Mouse (Mus musculus): ENCODE measurements around the gene Nf1.

Nf1 gene

DNA sequence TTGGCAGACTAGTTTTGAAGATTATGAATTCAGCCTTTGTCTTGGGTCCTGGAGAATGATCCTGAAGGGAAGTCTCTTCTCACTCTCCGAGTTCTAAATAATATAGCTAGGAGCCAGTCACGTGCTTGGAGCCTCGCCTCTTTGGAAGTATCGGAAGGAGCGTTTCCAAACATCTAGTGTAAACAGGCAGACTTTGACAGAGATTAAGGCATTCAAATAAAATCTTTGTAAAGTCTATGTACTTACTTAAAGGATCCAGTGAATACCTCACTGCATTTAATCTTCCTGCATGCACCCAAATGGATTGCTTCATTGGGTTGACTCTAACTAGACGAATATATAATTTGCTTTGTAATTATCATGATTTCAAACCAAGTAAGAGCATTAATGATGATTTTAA lies 143.9 kb downstream of the Nf1 start:
- no peak for DNase-seq

DNA sequence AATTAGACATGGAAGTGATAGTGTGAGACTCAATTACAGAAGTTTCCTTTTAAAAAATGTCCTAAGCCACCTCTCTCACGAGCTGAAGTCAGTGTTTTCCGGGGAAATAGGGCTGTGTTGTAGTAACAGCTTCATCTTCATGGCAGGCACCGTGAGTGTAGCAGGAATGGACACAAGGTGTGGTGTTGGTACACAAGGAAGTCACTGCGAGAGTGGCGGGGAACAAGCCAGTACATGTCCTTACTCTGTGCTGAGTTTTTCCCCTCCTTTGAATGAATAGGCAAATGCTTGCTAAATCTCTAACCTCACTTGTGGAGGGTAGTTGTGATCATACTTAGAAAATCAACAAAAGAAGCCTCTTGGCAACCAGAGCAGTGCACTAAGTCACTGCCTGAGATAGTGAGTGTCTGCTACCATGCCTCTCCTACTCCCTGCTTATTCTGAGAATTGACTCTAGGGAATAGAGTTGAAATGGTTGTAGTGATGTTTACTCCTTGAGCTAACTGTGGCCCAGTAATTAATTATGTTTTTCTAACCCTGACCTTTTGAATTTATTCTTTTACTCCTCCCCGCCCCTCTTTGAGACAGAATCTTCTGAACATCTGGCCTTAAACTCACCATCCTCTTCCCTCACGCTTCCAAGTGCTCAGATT lies 144.5 kb downstream of the Nf1 start:
- no peak for DNase-seq

DNA sequence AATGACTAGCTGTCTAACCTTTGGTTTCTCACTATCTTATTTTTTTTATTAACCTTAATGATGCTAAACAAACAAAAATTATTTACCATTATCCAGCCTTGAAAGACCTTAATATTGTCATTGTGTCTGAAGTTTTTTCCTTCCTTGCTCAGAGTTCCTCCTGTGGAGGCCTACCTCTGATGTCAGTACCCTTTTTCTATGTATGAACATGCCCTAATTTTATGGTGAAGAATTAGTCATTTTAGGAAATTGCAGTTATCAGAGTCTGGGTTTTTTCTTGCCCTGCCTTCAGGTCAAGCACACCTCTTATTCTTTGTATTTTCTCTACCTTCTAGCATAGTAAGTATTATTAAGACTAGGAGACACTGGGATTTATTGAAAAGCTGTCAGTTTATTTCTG lies 145.2 kb downstream of the Nf1 start:
- no peak for DNase-seq

DNA sequence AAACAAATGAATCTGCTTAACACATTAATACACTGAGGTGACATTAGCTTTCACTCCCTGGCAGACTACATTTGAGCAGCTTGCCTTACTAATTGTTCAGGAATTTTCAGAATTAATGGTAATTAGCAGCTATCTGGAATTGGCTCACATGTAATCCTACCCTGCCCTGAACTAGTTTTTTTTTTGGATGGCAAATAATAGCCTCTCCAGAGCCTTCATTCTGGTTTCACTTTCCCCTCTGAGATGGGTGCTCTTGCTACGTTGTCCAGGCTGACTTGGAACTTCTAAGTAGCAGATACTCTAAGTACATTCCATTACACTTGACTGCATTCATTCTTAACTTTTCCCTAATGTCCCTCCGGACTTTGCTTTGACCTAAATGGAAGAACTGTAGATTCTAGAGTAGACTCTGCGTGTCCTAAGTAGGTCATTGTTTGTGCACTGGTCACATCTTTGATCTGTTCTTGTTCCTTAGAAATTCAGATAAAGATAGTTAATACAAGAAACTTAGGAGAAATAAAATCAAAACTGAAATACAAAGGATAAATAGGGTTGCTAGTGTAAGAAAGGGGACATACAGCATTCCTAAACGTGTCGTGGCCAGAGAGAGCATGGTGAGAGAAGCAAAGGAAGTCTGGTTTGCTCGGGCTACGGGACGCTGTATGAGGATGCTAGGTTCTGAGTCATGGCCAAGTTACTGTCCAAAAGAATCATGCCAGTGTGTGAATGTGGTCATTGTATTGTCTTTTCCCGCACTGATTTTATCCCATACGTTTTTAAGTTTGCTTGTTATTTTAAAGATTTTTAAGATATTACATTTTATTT lies 155.7 kb downstream of the Nf1 start:
- no peak for DNase-seq

DNA sequence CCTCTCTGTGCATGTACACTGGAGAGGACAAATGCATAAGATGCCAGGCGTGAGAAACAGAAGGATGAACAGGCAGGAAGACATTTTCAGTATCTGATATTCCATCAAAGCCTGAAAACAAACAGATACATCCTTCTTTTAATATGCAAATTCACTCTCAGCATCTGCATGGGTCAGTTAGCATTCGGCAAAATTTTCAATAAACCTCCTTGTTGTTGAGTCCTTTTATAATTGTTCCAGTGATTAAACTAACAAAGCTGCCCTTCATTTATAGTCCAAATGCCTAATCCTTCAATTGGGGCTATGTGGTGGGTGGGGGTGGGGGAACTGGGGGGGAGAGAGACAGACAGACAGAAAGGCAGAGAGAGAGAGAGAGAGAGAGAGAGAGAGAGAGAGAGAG lies 163.4 kb downstream of the Nf1 start:
- no peak for DNase-seq

DNA sequence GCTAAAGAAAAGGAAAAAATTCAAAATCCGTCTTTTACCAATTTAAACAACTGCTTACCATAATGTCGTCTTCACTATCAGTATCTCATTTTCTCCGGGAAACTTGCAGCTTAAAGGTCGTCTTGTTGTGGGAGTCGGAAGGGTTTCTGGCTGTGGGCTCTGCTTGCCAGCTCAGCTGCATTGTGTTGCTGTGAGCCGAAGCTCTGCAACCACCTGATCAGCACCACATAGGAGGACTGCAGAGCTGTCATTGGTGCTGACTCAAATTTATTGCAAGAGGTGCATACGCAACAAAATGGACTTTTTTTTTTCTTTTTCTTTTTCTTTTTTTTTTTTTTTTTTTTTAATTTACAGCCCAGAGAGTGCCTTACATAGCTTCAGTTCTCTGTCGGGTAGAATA lies 164.4 kb downstream of the Nf1 start, which contains the start of gene Omg:
Gene Omg (minus strand): TSS at position 240 of the 400 bp plus-strand sequence.
- no peak for DNase-seq

DNA sequence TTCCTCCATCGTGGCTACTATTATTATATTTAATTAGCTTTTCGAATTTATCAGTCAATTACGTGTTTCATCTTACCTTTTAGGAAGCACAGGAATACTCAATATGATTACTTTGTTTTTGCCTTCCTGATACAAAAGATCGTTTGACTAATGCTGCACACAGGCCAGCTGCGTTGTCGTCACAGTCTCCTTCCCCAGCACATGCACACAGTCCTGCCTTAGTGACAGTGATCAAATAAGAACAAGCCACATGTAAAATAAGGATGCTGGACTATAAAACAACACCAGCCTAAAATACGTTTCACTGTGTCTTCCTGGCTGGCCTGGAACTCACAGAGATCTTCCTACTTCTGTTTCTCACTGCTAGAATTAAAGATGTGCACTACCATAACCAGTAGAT lies 165.0 kb downstream of the Nf1 start:
- no peak for DNase-seq

DNA sequence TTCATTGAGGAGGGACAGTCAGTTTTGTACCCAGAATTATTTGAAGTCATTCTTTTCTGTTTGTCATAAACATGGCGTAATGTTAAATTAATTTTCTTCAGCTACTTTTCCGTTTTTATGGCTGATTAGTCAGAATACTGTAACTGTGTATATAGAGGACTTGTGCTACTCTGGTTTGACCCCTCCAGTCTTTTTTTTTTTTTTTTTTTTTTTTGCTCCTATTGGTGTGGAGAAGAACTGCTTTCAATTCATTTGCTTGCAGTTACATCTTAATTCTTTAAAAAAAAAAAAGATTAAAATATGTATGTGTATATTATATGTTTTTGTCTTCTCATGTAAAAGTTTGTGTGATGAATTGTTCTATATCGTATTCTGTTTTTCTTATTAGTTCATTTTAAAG lies 172.5 kb downstream of the Nf1 start:
- no peak for DNase-seq

DNA sequence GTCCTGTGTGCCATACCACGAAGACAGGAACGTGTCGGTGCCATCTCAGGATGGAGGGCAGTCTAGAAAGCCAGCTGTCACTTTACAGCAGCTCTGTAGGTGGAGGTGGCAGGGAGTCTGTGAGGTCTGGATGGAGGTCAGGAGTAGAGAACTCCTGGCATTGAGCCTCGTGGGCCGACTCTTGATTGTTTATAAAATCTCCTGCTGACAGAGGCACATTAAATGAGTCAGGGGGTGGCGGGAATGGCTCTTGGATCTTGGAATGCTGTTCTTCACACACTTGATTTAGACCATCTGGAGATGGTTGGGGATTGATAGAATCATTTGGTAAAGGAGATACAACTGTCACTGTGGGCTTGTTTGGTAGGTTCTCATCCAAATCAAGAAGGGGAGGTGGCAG lies 175.8 kb downstream of the Nf1 start:
- DNase-seq, result no peak

DNA sequence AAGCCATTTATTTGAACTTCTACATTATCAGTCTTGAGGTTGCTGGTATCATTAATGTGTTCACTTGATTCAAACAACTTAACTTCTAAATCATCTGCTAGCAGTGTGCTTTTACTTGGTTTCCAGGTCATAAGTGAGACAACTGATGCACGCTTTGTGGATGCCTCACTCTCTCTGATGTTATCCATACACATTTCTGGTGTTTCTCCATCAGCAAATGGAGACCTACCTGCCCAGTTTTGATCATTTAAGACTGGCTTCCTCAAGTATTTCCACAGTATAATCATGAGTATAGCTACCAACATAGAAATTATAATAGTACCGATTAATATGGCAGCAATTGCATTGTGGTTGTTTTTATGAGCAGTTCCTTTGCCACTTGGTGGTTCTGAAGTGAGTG lies 176.3 kb downstream of the Nf1 start:
- no peak for DNase-seq

DNA sequence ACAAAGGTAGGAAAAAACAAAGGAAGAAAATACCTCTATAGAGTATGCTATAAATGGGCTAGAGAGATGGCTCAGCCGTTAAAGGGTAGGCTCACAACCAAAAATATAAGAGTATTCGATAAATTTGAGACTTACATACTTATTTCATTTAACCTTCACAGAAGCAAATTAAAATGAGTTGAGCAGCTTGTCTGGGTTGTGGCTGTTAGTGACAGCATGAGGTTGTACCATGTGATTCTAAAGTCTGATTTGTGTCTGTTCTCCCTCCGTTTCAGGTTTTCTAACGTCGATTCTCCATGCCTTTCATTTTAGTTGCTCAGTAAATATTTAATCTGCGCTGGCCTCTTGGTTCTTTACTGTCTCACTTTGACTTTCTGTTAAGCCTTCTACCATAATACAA lies 179.8 kb downstream of the Nf1 start:
- no peak for DNase-seq

DNA sequence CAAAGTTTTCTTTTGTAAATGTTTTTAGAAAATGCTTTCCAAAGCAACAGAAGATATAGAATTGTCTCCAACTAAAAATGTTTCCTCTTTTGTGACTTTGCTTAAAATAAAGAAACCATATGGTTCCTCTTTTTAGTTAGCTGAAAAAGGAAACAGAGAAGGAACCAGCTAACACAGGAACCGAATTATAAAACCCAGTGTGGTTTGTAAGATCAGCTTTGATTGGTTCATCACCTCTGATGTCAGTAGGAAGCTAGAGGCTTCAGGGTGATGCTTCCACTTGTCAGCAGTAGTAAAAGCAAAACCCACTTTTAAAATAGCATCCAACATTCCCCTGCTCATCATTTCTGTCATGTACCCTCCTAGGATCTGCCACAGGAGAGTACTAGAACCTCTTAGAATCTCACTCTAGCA lies 180.4 kb downstream of the Nf1 start:
- peak; percentile 42 for DNase-seq

DNA sequence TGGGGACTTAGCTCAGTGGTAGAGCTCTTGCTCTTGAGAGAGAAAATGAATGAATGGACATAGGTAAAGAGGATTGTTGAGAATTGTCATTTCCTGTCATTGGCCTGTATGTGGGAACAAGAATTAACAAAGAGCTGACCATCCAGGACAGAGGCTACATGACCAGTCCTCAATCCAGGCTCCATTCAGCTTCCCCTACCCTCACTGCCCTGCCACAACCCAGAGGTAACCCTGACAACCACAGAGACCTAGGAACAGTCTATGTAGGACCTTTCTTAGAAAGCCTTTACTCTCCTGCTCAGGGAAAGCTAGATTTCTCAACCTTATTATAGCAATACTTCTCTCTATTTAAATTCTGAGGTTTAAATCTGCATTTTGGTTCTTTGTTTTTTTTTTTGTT lies 181.3 kb downstream of the Nf1 start:
- DNase-seq, result no peak

DNA sequence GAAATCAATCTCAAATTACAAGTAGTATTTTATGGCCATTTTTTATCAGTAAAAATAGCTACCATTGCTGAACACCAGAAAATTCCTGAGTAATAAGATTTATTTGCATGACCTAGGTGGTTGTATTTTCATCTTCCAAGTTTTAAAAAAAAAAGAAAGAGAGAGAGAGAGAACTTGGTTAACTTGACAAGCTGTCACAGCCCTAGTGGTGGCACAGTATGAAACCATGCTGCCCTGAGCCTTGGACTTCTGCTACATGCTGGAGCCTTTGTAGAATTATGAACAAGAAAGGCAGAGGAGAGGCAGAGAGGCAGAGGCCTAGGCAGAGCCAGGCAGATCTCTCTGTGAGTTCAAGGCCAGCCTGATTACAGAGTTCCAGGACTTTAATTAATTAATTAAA lies 182.4 kb downstream of the Nf1 start:
- peak; percentile 34 for DNase-seq

DNA sequence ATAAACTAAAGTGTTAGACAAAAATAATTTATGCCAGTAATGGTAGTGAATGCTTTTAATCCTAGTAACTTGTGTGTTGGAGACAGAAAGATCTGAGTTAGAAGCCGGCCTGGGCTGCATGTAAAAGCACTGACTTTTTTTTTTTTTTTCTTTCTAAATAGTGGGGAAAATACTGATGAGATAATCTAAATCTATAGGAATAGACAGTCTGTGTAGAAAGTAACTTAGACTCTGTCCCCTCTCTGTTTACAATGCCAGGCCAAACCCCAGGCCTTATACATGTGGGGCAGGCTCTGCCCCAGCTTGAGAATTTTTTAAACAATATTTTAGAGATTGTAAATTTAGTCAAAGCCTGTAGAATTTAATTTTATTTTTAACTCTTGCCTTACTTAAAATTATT lies 183.5 kb downstream of the Nf1 start:
- no peak for DNase-seq

DNA sequence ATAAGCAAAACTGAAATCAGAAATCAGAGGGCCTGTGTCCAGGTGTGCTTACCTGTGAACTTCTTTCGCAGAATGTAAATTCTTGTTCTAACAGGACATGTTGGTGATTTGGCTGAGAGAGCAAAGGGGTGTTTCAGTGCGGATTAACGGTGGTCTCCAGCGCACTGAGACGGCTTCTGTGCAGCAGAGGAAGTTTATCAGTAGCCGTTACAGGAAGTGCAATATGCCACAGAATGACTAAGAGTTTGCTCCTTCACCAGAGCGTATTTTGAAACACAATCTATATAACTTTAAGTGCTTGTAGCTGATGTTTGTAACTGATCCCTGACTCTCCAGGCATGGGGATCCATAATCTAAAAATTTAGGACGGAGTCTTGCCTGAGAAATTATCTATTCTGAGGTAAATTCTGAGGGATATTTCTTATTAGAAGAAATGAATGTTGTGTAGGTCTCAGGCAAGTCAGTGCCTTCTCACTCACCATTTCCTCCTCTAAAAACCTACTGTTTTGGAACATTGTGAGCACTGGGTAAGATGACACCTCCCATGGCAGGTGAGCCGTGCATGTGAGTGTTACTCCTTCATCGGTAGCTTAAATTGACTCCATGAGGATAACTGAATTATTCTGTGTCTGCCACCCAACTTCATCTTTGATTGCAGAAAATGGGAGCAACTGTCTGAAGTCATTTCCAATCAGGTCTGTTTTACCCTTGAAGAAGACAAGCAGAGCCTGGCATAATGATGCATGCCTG lies 184.2 kb downstream of the Nf1 start, which contains the start of gene Evi2b:
Gene Evi2b (minus strand): TSS at position 203 of the 750 bp plus-strand sequence.
- DNase-seq, result peak; percentile 70

DNA sequence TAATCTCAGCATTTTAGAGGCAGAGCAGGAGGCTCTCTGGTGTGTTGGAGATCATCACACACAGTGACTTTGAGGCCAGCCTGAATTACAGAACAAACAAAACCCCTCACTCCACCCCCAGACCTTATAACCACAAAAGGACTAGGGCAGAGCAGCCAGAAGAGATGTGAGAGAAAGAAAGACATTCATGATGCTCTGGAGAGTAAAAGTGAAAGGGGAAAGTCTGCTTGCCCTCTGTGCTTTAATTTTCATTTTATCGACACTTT lies 184.8 kb downstream of the Nf1 start:
- DNase-seq, result no peak

DNA sequence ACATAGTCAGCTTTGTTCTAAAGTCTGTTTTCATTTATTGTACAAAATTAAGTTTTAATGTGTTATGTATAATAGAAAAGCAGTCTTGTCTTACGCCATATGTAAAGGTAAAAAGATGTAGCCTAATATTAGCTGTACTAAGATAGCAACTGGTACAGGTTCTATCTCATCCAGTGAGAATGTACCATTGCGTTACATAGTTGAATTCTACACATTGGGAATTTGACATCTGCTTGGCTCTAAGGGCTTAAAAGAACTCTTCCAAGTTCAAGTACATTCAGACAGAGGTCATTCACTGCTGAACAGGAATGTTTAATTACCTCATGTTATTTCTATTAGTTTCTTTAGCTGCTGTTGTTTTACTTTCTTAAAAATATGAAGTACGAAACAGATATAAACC lies 187.1 kb downstream of the Nf1 start:
- no peak for DNase-seq

DNA sequence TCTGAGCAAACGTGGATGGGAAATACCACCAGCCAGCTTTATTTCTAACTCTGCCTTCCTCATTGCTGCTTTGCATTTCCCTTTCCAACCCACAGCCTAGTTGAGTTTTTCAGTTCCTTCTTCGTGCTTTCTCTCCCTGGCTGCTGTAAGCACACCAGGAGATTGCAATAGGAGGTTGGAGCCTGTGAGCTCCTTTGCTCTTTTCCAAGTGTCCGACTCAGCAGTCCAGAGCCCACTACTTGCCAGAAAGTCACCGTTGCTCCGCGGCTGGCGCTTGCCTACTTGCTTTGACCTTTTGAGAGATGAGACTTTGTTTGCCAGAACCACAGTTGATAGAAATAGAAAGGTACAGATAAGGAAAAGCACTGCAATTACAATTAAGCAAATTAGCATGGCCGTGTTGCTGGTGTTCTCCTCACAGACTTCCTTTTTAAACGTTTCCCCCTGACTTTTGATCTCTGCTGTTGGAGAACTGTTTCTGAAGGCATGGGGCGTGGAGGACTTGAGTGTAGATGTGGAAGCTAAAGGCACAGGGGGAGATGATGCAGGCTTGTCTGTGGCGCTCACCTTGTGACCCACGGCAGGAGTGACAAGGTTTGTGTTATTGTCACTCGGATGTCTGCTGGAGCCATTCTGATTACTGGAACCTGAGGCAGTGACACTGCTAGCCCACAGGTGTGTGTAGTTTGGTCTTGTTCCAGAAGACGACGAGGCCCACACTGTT lies 187.7 kb downstream of the Nf1 start:
- DNase-seq, result peak; percentile 16

DNA sequence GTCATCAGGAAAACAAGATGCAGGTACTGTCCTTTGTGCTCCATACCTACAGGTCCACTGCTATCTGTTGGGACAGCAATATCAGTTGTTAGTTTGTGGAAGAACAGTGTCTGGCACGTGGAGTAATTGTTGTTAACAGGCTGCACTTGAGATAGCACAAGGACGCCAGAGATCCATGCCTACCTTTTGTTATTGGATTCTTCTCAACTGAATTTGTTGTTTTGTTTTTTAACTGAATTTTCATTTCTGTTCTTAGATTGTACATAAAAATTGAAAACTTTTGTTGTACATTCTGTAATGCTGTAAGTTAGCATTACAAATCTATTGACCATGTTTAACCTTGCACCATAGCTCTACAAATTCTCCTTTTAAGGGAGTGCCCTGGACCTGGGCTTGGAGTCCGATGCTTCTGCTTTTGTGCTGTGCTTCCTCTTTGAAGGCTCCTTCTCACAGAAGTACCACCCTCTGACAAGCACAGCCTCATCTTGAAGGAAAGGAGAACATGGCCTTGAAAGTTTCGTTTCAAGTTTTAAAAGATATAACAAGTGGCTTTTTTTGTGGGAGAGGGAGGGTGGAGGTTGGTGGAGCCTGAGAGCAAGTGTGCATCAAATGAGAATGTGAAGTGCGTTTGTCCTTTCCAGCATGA lies 188.4 kb downstream of the Nf1 start:
- DNase-seq, result peak; percentile 26

DNA sequence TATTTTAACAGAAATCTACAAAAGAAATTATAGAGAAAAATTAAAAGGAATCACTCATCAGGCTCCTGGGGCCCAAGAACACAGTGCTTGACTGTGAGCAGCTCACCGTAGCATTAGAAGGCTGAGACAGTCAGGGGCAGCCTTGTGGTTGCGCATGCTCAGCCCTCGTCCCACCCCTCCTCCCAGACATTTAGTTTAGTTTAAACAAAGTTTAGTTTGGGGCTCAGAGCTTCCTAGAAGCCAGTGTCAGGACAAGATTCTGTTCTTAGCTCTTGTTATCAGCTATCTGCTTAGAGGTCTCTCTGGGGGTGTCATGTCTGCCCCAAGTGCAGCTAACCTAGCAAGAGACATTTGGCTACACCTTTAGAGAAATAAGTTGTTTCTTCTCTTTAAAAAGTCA lies 189.1 kb downstream of the Nf1 start:
- DNase-seq, result peak; percentile 31

DNA sequence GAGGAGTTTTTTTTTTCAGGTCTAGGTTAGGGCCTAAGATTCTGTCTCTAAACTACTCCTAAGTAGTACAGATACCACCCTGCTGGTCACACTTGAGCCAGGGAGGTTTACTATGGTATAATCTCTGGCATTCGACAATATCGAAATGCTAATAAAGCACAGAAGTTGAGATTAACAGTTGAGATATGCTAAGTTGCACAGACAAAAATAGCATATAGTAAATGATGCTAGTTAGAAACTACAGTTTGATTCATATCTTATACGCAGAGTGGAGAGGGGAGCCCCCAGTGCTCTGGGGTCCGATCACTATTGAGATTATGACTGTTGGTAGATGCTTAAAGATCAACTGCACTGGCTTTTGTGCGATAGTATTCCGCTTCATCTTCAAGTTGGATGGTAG lies 189.7 kb downstream of the Nf1 start:
- no peak for DNase-seq

DNA sequence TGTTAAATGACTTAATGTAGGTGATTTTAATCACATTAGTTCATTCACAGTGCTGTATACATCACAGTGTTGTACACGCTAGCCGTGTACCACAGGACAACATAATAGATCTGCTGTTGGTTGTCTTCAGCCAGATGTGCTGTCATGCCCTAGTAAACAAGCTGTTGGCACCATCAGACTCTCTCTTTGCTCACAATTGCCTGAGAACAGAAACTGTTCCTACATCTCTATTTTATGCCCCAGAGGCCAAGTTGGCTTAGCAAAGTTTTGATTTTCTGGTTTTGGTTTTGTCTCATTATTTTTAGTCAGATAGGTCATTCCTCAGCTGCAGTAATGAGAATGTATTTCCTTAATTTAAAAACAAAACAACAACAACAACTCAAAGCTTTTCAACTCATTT lies 190.2 kb downstream of the Nf1 start:
- DNase-seq, result no peak

Measured in thymus, postnatal 14 days (tissue).